ENCODE assay signal across 13 mouse cellular contexts in the genomic region with DNA sequence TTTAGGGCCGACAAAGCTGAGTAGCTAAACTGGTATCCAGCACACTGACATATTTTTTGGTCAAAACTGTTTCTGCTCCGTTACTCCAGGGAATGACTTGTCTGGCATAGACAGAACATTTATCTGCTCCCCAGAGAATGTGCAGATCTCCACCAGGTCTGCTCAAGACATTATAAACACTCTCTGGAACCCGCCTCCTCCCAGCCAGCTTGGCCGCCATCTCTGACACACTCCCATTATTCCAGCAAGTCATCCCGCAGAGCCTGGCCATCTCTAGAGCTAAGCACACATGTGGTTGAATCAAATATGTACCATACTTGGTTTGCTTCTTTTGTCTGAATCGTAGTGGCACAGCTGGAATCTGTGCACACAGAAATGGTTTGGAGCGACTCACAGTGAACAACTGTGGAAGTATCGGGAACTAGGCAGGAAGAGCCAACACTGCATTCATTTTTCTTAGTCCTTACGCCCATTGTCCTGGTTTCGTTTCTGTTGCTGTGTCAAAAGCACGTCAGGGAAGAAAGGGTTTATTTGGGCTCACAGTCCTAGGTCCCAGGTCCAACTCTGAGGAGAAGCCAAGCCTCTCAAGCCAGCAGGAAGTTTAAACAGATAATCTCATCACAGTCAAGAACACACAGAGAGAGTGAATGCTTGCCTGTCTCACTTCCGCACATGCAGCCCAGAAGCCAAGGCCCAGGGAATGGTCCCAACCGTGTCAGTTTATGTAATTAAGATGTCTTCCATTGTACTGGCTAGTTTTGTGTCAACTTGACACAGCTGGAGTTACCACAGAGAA.
"Had no signal": no experiment of that assay in that cellular context is flagged by ENCODE, and none has a peak within 500 bp of the region (broad histone marks: within the 10 kb centered on the region; RNA-seq: fewer than 3 reads in every experiment).

No protein-coding gene starts in this region.

- H3K27ac ChIP-seq: limb, embryonic 15.5 days; liver, embryonic 12.5 days; midbrain, embryonic 10.5 days; midbrain, embryonic 15.5 days; neural tube, embryonic 13.5 days; stomach, embryonic 15.5 days had no signal

- ATAC-seq: liver, embryonic 12.5 days; midbrain, embryonic 15.5 days had no signal

- DNase-seq: kidney, postnatal 14 days; lung, embryonic 14.5 days; lung, postnatal 10 days; lung, postnatal 4 days; retina, postnatal 1 day; thymus, adult 2 months; thymus, postnatal 25 days had no signal

- H3K9me3 ChIP-seq: limb, embryonic 15.5 days; liver, embryonic 12.5 days; midbrain, embryonic 10.5 days; midbrain, embryonic 15.5 days; neural tube, embryonic 13.5 days; stomach, embryonic 15.5 days had no signal

- H3K9ac ChIP-seq: limb, embryonic 15.5 days; liver, embryonic 12.5 days; lung, embryonic 14.5 days; midbrain, embryonic 15.5 days; neural tube, embryonic 13.5 days; stomach, embryonic 15.5 days had no signal

- H3K4me3 ChIP-seq: limb, embryonic 15.5 days; liver, embryonic 12.5 days; midbrain, embryonic 10.5 days; midbrain, embryonic 15.5 days; neural tube, embryonic 13.5 days; stomach, embryonic 15.5 days had no signal

- H3K27me3 ChIP-seq: limb, embryonic 15.5 days; liver, embryonic 12.5 days; midbrain, embryonic 15.5 days; neural tube, embryonic 13.5 days; stomach, embryonic 15.5 days had no signal

- H3K4me2 ChIP-seq: limb, embryonic 15.5 days; liver, embryonic 12.5 days; lung, embryonic 14.5 days; midbrain, embryonic 15.5 days; neural tube, embryonic 13.5 days; stomach, embryonic 15.5 days had no signal

- H3K4me1 ChIP-seq: limb, embryonic 15.5 days; midbrain, embryonic 10.5 days; midbrain, embryonic 15.5 days; stomach, embryonic 15.5 days had no signal

- H3K36me3 ChIP-seq: limb, embryonic 15.5 days; liver, embryonic 12.5 days; midbrain, embryonic 10.5 days; midbrain, embryonic 15.5 days; neural tube, embryonic 13.5 days; stomach, embryonic 15.5 days had no signal
